Mouse (Mus musculus): ENCODE measurements at regions not wholly inside any gene's neighbourhood (a gene's known extent, or its start where the extent isn't known, plus 50 kb on each side); places are given as distances from the start of the nearest gene placed in this dataset.
"Not testable (repeated sequence)": the region's sequence is repeated elsewhere in the genome, so short reads cannot be mapped to it uniquely, and the experiment has no call there.

DNA sequence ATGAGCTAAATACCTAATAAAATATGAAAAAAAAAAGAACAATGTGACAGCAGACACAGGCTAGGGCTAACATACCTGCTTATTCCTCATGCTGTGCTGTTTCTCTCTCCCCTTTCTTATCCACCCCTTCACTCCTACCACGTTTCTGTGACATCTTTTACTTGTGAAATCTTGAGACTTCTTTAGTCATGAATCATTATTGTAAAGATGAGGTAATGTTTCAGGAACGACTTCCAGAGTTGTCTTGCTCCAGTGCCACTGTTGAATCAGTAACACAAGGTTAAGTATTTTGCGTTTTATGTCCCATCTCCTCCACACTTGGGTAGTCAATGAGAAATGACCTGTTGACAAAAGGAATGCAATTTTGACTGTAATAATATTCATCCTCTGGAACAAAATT lies 445.3 kb upstream of the Adamts5 start:
- no peak for ATAC-seq (ENCODE audit: extremely low read depth, insufficient number of reproducible peaks, low FRiP score, poor library complexity, severe bottlenecking)

DNA sequence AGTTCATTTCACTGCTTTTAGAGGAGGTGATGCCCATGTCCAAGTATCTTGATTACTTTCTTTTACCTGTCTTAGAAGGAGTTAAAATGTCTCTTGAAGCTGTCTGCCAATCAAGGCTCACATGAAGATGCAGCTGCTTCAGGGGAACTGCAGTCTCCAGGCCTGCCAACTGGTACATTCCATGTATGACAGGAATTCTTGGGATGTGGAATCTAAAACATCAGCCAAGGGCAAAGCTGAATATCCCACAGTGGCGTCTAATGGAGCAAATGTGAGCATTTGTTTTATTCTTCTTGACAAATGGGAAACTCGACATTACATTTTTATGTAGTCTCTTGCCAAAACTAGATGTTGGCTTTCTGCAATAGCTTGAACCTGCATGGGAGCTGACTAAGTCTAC lies 438.7 kb upstream of the Adamts5 start:
- no peak for ATAC-seq (ENCODE audit: extremely low read depth, insufficient number of reproducible peaks, low FRiP score, poor library complexity, severe bottlenecking)

DNA sequence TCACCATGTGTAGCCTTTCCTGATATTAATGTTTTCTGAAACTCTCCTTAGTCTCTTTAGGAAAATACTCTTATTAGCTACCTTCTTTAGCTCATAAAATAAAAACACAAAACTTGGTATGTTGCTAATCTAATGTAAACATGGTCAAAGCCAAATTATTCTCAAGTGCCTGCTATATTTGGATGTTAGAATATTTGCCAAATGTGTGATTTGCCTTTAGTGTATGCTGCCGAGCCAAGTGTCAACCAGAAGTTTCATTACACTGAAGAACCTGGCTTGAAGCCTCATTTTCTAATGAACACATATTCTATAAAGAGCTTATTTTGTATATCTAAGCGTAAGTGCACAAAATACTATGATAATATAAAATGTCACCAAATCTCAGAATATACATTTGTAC lies 423.8 kb upstream of the Adamts5 start:
- no peak for ATAC-seq (ENCODE audit: extremely low read depth, insufficient number of reproducible peaks, low FRiP score, poor library complexity, severe bottlenecking)

- ATAC-seq (ENCODE audit: extremely low read depth, insufficient number of reproducible peaks, low FRiP score, poor library complexity, severe bottlenecking), result no peak
Measured at GRCm38 (mm10) chr16:86318898-86319297, 417.3 kb upstream of the Adamts5 start.

GRCm38 (mm10) chr16:86309696-86310095 lies 408.1 kb upstream of the Adamts5 start:
- ATAC-seq (ENCODE audit: extremely low read depth, insufficient number of reproducible peaks, low FRiP score, poor library complexity, severe bottlenecking), result no peak

GRCm38 (mm10) chr16:86303869-86304268 lies 402.2 kb upstream of the Adamts5 start:
- ATAC-seq (ENCODE audit: extremely low read depth, insufficient number of reproducible peaks, low FRiP score, poor library complexity, severe bottlenecking), result no peak

DNA sequence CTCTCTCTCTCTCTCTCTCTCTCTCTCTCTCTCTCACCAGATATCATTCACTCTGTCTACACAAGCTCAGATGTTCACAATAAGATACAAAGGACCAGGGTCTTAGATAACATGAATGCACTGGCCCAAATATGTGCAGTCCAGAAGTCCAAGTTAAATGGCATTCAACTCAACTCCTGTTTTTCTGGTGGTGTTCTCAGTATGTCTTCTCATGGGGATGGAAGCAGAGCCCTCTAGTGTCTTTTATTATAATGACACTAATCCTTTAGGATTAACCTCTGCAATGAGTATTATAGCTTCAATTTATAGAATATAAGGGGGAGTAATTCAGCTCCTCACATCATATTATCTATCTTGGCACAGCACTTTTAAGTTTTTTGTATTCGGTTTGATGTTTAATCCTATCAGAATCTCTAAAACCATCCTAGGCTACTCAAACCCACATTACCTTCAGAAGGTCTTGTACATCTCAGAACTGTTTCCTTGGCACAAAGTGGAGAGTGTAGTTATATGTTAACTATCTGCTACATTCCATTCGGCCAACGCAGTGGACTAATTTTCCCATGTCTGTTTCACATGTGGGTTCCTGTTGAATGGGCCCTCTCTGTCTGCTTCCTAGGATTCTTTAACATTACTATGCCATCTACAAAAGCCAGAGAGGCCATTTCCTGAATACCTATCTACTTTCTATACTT lies 401.0 kb upstream of the Adamts5 start:
- ATAC-seq (ENCODE audit: extremely low read depth, insufficient number of reproducible peaks, low FRiP score, poor library complexity, severe bottlenecking), result no peak

DNA sequence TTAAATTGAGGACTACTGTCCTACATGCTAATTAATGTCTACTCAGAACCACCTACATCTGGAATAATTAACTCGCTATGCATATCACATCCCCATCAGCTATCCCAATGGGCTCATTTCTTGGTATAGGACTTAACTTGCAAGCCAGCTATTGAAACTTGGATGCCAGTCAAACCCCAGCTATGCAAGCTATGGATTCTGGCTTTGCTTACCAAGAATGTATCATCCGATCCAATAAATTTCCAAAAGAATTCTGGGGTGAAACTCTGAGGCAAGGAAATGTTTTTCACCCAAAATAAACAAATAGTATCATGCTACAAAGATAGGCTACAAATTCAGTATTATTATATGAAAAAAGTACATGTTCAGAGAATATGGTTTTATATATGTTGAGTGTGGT lies 392.8 kb upstream of the Adamts5 start:
- no peak for ATAC-seq (ENCODE audit: extremely low read depth, insufficient number of reproducible peaks, low FRiP score, poor library complexity, severe bottlenecking)

GRCm38 (mm10) chr16:86281326-86281725 lies 379.7 kb upstream of the Adamts5 start:
- no peak for ATAC-seq (ENCODE audit: extremely low read depth, insufficient number of reproducible peaks, low FRiP score, poor library complexity, severe bottlenecking)

DNA sequence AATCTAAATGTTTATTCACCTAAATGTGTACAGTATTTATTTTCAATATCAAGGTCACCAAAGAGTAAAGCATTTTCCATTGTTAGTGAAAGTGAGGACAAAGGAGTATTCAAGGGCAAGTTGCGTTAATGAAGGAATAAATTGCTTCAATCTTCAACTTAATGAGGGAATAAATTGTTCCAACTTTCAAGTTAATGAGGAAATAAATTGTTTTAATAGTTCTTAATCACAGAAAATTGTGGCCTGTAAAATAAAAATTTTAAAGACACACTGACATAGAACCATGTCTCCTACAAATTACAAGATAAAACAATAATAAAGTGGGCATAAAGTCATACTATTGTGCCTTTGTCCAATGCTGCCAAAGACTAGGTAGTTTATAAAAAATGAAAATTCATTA lies 375.4 kb upstream of the Adamts5 start:
- ATAC-seq (ENCODE audit: extremely low read depth, insufficient number of reproducible peaks, low FRiP score, poor library complexity, severe bottlenecking), result no peak

DNA sequence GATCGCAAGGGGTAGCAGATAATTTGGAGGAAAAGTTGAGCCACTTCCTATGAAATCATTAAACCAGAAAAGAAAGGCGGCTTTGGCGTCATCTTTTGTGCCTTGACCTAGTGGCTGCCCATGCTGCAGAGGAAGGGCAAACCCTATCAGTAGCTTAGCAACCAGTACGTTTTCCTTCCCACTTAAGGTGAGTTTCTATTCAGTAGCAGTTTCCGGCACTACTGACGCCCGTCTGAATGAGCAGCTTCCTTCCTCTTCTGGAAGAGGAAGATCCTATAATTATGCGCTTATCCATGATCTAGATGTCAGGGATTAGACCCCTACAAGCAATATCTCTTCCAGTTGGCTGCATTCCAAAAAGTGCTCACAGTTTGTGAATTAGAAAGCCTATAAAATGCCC lies 360.0 kb upstream of the Adamts5 start:
- no peak for ATAC-seq (ENCODE audit: extremely low read depth, insufficient number of reproducible peaks, low FRiP score, poor library complexity, severe bottlenecking)

DNA sequence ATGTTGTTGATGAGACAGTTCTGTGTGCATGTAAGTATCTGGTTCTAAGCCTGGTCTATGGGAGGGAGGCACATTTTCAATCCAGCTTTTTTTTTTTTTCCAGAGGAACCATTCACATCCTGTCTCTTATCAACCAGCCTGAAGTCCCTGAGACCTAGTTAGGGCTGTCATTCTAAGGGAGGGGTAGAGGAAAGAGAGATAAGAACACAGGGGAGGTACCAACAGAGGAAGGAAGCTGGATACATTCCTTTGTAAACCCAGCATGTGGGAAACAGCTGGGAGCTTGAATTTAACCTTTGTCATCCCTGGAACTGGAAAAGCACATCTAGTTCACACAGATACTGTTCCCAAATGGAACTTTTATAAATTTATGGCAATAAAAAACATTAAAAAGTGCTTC lies 351.0 kb upstream of the Adamts5 start:
- no peak for ATAC-seq (ENCODE audit: extremely low read depth, insufficient number of reproducible peaks, low FRiP score, poor library complexity, severe bottlenecking)

GRCm38 (mm10) chr16:86250021-86250420 lies 348.4 kb upstream of the Adamts5 start:
- no peak for ATAC-seq (ENCODE audit: extremely low read depth, insufficient number of reproducible peaks, low FRiP score, poor library complexity, severe bottlenecking)

GRCm38 (mm10) chr16:86244191-86244590 lies 342.6 kb upstream of the Adamts5 start:
- no peak for ATAC-seq (ENCODE audit: extremely low read depth, insufficient number of reproducible peaks, low FRiP score, poor library complexity, severe bottlenecking)

- no peak for ATAC-seq (ENCODE audit: extremely low read depth, insufficient number of reproducible peaks, low FRiP score, poor library complexity, severe bottlenecking)
Measured at GRCm38 (mm10) chr16:86242766-86243510, 341.3 kb upstream of the Adamts5 start.

DNA sequence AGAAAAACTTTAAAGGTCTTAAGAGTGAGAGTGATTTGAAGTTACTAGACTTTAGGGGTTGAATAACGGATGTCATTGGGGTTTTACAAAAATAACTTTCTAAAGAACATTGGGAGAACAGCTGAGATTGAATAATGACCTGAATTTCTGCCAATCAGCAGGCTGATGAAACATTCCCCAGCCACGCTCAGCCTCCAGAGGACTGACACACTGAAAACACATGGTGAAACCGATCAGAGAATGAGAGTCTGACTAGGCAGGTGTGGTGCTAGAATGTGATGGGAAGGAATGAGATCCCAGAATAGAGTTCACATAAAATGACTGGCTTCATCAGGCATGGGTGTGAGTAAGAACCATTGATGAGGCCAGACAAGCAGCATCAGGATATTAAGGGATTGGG lies 321.4 kb upstream of the Adamts5 start:
- ATAC-seq (ENCODE audit: extremely low read depth, insufficient number of reproducible peaks, low FRiP score, poor library complexity, severe bottlenecking), result no peak

GRCm38 (mm10) chr16:86210547-86210946 lies 308.9 kb upstream of the Adamts5 start:
- ATAC-seq (ENCODE audit: extremely low read depth, insufficient number of reproducible peaks, low FRiP score, poor library complexity, severe bottlenecking), result no peak

DNA sequence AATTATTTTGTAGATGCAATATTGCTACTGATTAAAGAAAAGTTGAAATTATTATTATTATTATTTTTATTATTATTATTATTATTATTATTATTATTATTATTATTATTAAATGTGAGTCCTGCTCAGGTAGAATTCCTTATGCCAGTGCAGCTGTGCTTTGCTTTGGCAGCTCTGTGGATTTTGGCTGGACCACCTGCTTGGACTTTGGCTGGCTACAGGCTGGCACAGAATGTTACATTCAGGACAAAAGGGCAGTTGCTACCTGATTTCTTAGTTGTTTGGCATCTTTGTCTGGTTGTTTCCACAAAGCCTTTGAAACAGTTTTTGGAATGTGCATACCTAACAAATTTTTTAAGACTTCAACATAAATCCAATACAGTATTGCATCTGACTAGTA lies 307.7 kb upstream of the Adamts5 start:
- ATAC-seq (ENCODE audit: extremely low read depth, insufficient number of reproducible peaks, low FRiP score, poor library complexity, severe bottlenecking), result no peak

GRCm38 (mm10) chr16:86189874-86190273 lies 288.2 kb upstream of the Adamts5 start:
- no peak for ATAC-seq (ENCODE audit: extremely low read depth, insufficient number of reproducible peaks, low FRiP score, poor library complexity, severe bottlenecking)

- no peak for ATAC-seq (ENCODE audit: extremely low read depth, insufficient number of reproducible peaks, low FRiP score, poor library complexity, severe bottlenecking)
Measured at GRCm38 (mm10) chr16:86188966-86189365, 287.3 kb upstream of the Adamts5 start.

GRCm38 (mm10) chr16:86187609-86188008 lies 286.0 kb upstream of the Adamts5 start:
- not testable (repeated sequence) for ATAC-seq (ENCODE audit: extremely low read depth, insufficient number of reproducible peaks, low FRiP score, poor library complexity, severe bottlenecking)

Measured in neutrophil, adult 5-6 weeks (primary cell).